Mouse (Mus musculus) right cerebral cortex, postnatal 10 days (tissue): ENCODE data around the gene Fam72a.
A peak's percentile ranks its signal among the peaks of the same experiment; 100 is the strongest.
"Not testable (repeated sequence)": the region's sequence is repeated elsewhere in the genome, so short reads cannot be mapped to it uniquely, and the experiment has no call there.

ENCODE experiments used
- DNase-seq, 2 experiments: peaks; one replicate each; pipeline ENCODE4 v3.0.0; 2021; ENCODE audit warnings: low spot score in 2 of 2

Fam72a gene

DNA sequence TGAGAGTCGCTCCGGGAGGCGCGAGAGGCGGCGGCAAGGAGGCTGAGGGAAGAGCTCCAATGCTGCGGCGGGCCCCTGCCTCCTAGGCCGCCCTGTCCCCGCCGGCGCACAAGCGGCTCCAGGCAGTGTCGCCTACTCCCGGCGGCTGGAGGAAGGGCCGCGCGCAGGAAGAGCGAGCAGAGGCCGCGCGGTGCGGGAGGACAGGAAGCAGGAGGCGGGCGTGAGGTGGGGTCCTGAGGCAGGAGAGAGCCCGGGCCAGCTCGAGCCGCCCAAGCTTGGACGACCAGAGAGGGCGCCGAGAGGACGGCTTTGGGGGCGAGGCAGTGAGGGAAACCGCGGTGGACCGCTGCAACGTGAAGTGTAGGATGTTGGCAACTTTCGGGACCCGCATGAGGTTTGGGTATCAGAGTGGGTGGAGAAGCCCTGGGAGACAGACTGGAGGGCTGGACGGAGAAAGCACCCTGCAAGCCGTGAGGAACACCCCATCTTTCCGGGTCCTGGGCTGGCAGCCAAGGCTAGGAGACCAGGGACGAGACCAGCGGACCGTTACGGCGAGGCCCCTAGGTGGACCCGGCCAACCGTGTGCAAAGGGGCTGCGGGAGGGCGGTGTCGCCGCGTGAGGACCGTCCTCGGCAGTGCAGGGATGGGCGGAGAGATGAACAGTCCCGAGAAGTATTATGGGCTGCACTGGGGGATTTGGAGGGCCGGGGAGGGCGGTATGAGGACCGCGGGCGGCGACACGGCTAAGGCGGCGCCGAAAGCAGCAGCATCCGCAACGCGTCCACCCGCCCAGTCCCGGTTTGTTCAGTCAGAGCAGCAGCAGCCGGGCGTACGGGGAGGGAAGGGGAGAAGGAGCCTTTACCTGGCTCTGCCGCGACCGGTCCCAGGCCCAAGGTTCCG is 1.1 kb upstream of the Fam72a start:
- DNase-seq: peak; percentile 77 to 79

DNA sequence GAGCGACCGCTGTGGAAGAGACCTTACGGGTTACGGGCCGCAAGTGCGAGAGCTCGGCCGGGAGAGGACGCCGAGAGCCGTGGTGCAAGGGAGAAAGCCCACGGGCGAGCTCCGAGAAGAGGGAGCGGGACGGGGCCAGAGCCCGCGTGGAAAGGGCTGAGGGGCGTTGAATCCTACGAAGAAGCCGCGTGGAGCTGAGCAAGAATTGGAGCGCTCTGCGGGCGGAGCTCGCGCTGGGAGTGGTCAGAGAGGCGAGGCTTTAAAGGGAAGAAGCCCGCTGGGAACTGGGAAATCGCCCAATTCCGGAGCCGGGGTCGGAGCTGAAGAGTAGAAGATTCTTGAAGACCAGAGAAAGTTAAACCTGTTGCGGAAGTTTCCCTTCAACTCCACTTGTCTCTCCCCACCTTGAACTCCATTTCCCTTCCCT is 391 bp downstream of the Fam72a start:
- DNase-seq: peak; percentile 60 to 73

DNA sequence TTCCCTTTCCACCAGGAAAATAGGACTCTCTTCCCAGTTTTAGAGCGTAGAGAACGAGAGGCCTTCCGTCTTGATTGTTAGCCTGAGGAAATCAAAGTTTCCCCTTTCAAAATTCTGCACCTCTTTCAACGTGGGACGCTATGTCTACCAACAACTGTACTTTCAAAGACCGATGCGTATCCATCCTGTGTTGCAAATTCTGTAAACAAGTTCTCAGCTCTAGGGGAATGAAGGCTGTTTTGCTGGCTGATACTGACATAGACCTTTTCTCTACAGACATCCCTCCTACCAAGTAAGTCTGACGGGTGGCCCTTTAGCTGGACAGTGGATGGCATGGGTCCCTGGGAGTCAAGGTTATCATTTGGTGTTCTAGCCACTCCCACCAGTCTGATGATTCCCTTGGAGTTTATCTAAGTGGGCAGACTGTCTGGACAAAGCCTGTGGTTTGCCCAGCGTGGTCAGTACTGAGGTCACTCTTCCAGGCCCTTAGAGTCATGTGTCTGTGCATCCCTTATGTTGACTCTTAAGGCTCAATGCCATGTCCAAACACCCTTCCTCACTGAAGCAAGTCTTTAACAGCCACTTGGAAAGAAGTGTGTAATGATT is 961 bp downstream of the Fam72a start:
- peak in 1 of 2 experiments; percentile 36 for DNase-seq

DNA sequence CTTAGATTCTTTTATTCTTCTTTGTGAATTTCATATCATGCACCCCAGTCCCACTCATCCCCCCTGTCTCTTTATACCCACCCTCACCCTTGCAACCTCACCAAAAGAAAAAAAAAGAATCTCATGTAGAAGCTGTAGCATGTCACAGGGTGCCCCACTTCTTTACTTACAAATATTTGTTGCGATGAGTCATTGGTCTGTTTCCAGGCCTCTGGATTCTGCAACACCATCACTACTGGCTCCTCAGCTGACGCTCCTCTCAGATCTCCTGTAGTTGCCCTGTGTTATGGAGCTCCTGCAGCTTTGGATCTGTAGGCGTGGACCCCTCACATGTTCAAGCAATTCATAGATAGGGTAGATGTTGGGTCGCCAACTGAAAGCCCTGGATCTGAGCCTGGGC is 12.1 kb downstream of the Fam72a start:
- no peak for DNase-seq

DNA sequence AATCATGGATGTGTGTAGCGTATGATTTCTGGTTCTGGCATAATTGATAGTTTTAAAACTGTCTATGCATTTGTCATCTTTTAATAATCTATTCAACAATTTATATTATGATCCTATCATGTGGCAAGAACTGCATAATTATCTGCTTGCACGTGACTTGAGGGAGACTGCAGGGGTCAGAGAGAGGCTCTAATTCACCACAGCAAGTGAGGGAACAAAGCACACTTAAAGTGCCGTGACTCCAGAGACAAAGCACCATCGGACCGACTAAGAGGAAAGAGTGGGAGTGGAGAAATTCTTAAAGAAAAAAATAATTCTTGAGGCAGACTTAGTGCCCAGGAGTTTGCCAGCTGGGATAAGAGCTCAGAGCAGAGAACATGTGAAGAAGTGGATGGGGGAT is 13.1 kb downstream of the Fam72a start:
- DNase-seq: no peak

DNA sequence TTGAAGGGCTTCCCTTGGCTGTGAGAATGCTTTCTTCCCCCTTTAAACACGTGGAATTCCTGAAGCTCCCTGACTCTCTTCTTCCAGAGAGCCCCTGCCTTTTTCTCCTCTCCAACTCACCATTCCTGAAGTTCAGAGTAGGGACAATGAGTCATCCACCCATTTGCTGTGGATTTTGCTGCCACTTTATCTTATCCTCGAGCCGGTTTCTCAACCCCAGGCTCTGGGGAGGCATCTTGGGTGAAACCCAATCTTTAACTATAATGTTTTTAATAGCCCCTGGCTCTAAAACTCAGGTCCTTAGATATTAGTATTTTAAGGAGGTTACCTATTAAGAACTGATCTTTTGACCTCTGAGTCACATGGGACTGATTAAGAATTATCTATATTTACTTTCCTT is 13.7 kb downstream of the Fam72a start:
- DNase-seq: no peak

DNA sequence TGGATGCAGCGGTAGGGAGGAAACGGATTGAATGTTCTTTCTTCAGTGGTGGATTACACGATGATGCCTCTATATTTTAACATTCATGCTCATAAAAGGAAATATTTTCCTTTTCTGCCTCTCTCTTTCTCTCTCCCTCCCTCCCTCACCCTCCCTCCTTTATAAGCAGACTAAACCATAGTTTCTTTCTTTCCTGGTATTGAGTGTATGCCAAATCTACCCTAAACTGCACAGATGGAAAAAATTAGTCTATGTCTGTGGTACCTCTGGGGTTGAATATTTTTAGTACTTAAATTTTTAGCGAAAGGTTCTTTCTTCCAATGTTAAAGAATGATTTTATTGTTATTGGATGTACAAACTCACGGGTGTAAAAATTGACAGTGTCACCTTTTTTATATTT is 14.2 kb downstream of the Fam72a start:
- no peak for DNase-seq

DNA sequence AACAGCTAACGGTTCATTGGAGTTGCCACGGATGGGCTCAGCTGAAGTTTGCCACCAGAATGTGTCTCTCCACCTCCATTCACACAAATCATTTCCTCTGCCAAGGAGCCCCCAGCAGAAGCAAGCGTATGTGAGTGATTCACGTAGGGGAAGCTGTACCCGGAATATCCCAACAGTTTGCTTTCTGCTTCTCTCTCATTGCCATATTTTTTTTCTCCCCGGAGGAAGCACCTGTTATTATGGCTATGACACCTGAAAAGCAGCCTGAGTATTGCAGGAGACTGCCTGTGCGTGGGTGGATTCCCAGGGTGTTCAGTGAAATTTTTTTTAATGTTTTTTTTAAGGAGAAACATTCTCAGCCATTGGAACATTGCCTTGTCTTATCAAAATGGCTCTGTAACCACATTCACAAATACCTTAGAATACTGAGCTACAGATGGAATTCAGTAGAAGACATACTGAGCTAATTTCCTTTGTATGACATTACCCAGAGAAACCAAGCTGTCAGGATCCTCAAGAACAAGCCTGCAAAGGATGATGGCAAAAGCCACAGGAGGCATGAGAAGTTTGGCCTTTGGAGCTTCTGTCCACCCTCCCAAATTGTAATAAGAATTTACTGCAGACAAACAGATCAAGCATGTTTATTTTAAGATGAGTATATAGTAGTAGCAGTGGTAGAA is 16.3 kb downstream of the Fam72a start:
- DNase-seq: peak; percentile 68 to 78

DNA sequence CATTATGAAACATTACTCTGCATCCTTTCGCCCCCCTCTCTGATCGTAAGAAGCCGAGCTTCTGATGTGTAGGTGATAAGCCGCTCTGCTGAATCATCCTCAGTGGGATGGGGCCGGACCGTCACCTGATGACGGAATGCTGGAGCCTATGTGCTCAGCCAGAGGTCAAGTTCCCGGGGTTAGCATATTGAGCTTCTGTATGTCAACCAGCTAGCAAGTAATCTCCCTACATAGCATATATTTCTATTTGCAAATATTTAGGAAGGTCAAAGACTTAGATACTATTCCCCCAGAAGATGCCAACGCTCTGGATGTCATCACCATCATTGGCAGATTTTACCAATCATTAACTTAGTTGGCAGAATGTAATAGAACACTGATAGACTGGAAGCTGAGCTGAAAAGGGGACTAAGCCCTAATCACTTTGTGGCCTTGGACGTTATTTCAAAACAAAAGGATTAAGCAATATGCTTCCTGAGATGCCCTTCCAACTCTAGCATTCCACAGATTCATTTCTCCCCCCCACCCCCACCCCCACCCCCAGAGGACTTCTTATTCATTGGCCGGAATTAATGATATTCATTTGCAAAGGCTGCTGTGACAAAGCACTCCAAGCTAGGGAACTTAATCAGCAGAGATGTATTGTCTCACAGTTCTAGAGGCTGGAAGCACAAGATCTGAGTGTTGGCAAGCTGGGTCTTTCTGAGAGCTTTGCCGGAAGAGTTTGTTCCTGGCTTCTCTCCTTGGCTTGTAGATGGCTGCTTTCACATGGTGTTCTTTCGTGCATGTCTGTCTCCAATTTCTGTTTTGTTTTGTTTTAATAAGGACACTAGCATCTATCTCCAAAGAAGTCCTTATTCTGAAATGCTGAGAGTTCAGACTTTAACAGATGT is 19.3 kb downstream of the Fam72a start:
- DNase-seq: peak in 1 of 2 experiments; percentile 37

DNA sequence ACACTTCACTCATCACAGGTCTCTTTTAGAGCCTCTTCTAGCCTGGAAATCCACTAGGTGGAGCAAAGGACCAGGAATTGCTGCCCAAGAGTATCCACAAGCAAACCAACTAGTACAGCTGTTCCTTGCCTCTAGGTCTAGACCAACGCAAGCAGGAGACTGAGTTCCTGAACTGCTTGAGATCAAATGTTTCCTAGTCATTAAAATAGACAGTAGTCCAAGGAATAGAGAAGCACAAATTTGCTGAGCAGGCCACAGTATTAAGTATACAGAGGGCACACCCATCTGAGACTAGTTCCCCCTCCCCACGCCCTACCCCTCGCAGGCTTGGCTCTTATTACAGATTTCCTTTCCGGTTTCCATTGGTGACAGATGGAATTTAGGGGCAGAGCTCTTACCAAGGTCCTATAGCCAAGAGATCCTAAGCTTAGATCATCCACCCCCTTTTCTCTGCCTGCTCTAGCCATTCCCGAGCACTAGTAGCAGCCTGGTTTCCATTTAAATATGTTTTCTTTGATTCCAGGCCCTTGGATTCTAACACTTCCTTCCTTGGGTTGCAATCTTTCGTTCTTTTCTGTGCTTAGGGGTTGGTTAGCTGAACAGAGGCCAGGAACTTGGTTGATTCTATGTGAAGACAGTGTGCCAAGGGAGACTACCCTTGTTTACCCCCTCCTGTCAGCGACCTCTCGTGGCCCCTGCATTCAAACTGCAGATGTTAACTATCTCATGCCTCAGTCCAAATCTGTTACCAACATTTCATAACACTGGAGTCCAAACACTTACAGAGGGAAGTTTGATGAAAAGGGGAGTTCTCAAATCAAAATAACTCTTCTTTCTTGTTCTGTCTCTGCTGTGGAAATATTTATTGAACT is 21.0 kb downstream of the Fam72a start:
- DNase-seq: peak; percentile 65 to 70

DNA sequence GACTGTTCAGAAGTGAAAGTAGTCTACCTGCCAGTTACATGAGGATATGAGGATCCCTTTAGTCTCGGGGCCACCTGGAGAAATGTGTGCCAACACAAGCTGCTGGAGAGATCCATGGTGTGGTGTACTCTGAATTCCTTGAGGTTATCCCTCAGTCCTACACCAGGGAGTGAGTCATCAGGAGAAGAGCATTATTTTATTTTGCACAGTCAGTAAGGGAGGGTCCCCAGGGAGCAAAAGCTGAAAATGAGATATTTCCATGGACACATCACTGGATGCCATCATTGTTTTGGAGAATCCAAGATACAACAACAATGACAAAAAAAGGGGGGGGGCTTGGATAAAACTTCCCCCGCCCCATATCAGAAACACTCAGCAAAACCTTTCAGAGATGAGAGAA is 24.3 kb downstream of the Fam72a start:
- DNase-seq: no peak

DNA sequence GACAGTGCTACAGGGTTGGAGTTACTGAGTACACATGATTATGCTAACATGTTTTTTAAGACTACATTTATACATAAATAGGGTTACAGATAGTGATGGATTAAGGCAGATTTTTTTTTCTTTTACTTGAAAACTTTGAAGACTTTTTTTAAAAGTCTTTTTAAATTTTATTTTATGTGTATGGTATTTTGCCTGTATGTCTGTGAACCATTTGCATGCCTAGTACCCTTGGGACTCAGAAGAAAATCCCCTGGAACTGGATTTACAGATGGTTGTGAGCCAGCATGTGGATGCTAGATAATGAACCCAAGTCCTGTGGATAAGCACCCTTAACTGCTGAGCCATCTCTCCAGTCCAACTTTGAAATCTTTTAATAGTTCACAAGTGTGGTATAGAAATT is 25.7 kb downstream of the Fam72a start:
- DNase-seq: no peak

DNA sequence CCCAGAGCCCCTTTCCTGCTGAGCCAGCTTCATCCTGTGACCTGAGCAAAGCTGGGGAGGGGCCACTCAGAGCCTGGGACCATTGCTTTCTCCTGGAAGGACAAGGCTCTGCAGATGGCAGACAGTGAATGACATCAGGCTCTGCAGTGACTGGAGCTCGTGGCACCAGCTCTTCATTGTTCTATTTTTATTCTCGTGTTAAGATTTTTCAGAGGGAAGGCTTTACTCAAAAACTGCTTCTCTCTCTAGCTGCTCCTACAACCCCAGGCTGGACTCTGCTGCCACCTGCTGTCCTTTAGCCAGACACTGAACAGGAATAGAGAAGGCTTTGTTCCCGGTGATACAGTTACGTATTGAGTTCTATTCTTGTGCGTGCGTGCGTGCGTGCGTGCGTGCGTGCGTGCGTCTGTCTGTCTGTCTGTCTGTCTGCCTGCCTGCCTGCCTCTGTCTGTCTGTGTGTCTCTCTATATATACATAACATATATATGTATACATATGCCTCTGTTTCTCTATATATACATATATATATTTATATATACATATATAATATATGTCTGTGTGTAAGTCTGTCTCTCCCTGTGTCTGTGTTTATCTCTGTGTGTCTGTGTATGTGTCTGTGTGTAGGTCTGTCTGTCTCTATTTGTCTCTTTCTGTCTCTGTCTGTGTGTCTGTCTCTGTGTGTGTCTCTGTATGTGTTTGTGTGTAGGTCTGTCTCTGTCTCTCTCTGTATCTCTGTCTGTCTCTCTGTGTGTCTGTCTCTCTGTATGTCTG is 27.5 kb downstream of the Fam72a start:
- peak; percentile 90 for DNase-seq

DNA sequence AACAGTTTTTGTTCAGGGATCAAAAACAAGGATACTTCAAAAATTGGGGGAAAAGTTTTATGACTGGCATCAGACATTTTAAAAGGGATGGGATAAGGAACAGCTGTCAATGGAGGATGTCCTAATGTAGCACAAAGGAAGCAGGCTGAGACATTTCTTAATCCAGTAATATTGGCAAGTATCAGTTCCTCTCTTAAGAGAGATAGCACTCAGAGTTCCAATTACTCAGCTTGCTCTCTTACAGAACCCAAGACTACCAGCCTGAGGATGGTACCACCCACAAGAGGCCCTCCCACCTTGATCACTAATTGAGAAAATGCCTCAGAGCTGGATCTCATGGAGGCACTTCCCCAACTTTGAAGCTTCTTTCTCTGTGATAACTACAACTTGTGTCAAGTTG is 32.8 kb downstream of the Fam72a start:
- DNase-seq: no peak

DNA sequence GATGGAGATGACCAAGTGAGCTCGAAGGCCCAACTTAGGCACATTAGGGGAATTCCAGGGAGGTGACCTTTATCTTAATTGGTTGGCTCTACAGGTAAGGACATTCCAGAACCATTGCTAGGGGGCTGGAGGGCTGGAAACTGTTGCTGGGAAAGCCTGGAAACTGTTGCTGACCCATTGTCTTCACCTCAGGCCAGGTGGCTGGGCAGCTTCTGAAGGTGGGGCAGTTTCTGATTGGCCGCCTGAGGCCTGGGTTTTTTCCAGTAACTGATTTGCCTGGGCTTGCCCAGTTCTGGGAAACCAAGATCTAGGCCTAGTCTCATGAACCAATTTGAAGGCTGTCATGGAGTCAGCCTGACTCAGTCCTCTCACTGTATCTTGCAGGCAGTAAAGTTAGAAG is 34.4 kb downstream of the Fam72a start:
- no peak for DNase-seq

DNA sequence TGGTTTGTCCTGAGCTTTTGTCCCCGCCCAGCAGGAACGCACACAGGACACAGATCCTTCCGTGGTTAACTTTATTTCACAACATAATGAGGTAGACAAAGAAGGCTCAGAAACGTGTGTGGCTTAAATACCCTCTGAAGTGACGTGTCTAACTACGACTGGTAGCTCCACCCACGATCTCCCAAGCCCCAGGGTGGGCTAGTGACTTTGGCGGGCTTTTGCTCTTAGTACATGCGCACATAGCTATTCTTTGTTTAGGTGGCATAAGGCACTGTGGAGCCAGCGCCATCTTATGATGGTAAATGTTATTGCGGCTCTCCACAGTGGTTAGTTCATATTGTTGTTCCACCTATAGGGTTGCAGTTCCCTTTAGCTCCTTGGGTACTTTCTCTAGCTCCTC is 38.4 kb downstream of the Fam72a start:
- DNase-seq: not testable (repeated sequence)

DNA sequence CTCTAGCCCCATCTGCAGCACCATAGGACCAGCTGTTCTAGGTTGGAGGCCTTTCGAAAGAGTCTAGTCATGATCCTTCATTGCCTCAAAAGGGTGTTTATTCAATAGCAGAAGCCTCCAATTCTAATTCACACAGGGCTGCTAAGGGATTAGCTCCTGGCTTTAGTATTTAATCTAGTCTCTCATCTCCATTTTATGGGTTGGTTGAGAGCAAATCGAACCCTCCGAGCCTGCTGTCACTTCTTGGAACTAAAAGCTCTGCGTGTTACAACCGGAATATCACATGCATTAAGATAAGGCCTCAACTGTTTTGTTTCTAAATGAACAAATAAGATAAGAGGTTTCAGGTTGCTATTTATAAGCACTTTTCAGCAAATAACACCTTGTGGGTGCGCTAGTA is 42.0 kb downstream of the Fam72a start:
- no peak for DNase-seq

DNA sequence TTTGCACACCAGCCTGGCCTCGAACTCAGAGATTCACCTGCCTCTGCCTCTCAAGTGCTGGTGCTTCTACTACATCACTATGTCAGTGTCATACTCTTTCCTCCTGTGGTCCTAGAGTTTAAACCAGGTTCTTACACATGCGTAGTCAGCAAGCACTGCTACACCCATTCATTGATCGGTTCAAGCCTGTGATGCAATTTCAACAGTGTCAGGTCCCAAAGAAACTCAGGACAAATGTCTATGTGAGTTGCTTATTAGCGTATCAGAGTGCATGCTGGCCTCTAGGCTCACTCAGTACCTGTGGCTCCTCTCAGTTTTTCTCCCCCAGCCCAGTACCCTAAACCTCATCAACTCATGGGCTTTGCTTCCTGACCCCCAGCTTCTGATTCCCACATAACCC is 42.7 kb downstream of the Fam72a start:
- no peak for DNase-seq

DNA sequence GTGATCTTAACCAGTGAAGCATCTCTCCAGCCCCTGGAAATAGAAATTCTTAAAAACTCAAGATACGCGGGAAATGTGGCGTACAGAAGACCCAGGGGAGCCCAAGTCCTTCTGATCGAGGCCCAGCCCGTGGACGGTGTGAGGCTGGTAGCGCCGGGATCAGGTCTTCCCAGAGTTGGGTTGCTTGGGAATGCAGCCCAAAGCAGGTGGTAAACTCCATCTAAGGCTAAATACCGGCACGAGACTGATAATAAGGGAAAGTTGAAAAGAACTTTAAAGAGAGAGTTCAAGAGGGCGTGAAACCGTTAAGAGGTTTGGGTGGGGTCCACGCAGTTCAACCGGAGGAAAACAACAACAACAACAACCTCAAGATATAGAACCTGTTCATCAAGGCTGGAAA is 46.0 kb downstream of the Fam72a start:
- no peak for DNase-seq
